Mouse (Mus musculus) G1E (cell line): Measurements from ENCODE around the gene Fstl4.

ENCODE experiments used
- CTCF ChIP-seq: IDR thresholded peaks from 2 replicates; pipeline ENCODE4 v1.5.1; 2012; ENCODE audit warnings: low read depth, low read length, inconsistent platforms, mixed read lengths
- GATA1 ChIP-seq: IDR thresholded peaks from 2 replicates; pipeline ENCODE4 v1.6.1; 2012; ENCODE audit warnings: borderline replicate concordance, low read length, inconsistent platforms, mixed read lengths

DNA sequence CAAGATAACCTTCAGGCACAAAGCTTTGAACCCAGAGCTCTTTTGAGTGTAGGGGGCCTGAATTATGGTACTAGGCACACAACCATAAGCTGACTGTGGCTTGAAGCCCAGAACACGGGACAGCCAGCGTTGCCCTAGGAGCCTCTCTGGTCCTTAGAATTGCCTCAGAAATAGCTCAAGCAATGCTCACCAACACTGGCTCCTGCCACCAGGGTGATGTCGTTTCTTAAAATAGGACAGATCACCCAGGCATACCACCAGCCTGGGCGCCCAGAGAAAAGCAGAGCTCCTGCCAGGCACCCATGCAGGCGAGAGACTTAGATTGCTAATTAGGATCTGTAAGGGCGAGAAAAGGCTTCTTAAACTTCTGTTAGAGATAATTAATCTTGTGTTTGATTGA is 206.0 kb downstream of the Fstl4 start:
- TF ChIP-seq CTCF (no peak), GATA1 (no peak)
